In the genomic region with DNA sequence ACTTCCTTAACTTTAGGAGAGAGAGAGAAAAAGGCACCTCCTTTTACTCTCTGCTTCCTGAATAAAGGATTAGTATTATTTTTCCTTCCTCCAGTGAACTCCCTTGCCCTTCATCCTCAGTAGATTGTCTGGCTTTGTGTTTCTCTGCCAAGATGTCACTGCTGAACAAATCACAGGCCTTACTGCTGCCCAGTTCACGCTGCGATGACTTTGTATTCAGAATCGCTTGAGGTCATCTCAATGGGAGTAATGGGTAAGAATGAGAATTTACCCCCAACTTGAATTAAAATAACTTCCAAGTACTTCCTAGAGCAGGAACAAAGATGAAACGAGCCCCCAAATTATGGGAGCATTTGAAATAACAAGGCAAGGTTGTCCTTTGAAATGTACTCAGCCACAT, we compare ENCODE assay signal across 21 mouse cellular contexts.
DNase-seq lines count a peak whose midpoint lies in the region.
"Had no signal": no experiment of that assay in that cellular context is flagged by ENCODE, and none has a peak within 500 bp of the region (broad histone marks: within the 10 kb centered on the region; RNA-seq: fewer than 3 reads in every experiment).

No protein-coding gene starts in this region.

- peak; percentile 41 to 55 for DNase-seq in cerebellum, postnatal 10 days
- no peak for DNase-seq in cerebellum, adult 18-20 months
- peak; percentile 39 for DNase-seq in left cerebral cortex, postnatal 4 days
- no peak for DNase-seq in left cerebral cortex, postnatal 36 days (ENCODE audit: low spot score in 2 of 2)
- peak; percentile 6 for DNase-seq in ES-CJ7 (ENCODE audit: low read depth, low spot score)
- DNase-seq in retina, embryonic 14.5 days (ENCODE audit: low spot score), result peak; percentile 45
- DNase-seq in ovary, postnatal 10 days (ENCODE audit: low spot score), result no peak
- DNase-seq: adrenal gland, postnatal 25 days; cerebellum, adult 2 months; cerebellum, postnatal 25 days; gastrocnemius, adult 2 months; gastrocnemius, postnatal 36 days; heart, adult 18-20 months; heart, postnatal 4 days; kidney, adult 2 months; kidney, postnatal 36 days; layer of hippocampus, postnatal 36 days; liver; lung, postnatal 14 days; right cerebral cortex, postnatal 14 days; thymus, postnatal 14 days had no signal

- intact Hi-C loops in left cerebral cortex, postnatal 4 days (cut with DNase I), result no loop called here
- intact Hi-C loops in left cerebral cortex, postnatal 36 days (cut with DNase I), result no loop called here

Comparison
In these comparisons a context has a peak if more than half of its experiments do, and no peak if none do; other contexts are left out.
1. DNase-seq: peak in cerebellum, postnatal 10 days (2 of 2), left cerebral cortex, postnatal 4 days (single experiment), ES-CJ7 (single experiment) and retina, embryonic 14.5 days (single experiment); none in cerebellum, adult 18-20 months (0 of 2), left cerebral cortex, postnatal 36 days (0 of 2) and ovary, postnatal 10 days (single experiment).